12 mouse cellular contexts compared by ENCODE assay signal in the genomic region with DNA sequence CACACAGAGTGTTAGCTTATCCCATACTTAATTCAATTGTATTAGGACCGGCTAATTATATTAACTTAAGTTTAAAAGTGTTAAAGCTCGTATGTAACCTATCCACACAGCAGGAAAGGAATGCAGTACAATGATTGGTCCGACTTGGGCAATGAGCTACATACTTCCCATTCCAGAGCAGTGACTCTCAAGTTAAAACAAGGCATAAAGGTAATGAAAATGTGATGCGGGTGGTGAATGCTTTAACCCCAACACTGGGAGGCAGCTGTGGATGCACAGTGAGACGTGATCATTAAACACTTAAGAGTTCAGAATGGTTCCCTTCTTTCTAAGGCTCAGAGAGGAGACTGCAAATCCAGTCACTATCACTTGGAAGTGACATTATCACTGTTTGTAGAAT. TPM values are rescaled to one million over a fixed set of nuclear protein-coding genes. Genes with fewer than 3 reads are reported as not detected.
DNase-seq lines count a peak whose midpoint lies in the region; ATAC-seq and TF ChIP-seq lines count a peak whose summit lies in the region.
"Had no signal": no experiment of that assay in that cellular context is flagged by ENCODE, and none has a peak within 500 bp of the region (broad histone marks: within the 10 kb centered on the region; RNA-seq: fewer than 3 reads in every experiment).

No protein-coding gene starts in this region.

- peak overlapping the region; percentile 23 for H3K4me2 ChIP-seq in lung, embryonic 14.5 days
- peak overlapping the region; percentile 9; the same call in 1 of the 2 replicates for H3K4me2 ChIP-seq in limb, embryonic 14.5 days (replicated peaks; ENCODE audit: low read depth, low read length, severe bottlenecking)

- peak overlapping the region; percentile 100 for H3K27ac ChIP-seq in gastrocnemius, adult 2 months
- peak overlapping the region; percentile 30; the same call in 1 of the 2 replicates for H3K27ac ChIP-seq in lung, embryonic 14.5 days (ENCODE audit: low read depth)
- peak overlapping the region; percentile 85 for H3K27ac ChIP-seq in embryonic fibroblast, embryonic 13.5 days (ENCODE audit: insufficient read depth, low read length)
- no peak overlapping the region for H3K27ac ChIP-seq in limb, embryonic 14.5 days (replicated peaks; ENCODE audit: low read depth, low read length)
- H3K27ac ChIP-seq: limb, embryonic 15.5 days had no signal

- no peak for ATAC-seq in lung, embryonic 14.5 days (ENCODE audit: insufficient read depth)
- no peak for ATAC-seq in limb, embryonic 14.5 days (ENCODE audit: low FRiP score, low read depth)
- ATAC-seq in erythroid progenitor cell, adult 5-6 weeks (replicated peaks; ENCODE audit: low FRiP score, poor library complexity, severe bottlenecking), result no peak
- ATAC-seq: inflammation-experienced regulatory T-cells, adult 6 months had no signal

- WGBS in lung, embryonic 14.5 days, result 49% methylated on average over 5 of the region's 5 CpGs
- 25% methylated on average over 5 of the region's 5 CpGs for WGBS in limb, embryonic 14.5 days

- no peaks in the 10 kb centered on the region for H3K9me3 ChIP-seq in lung, embryonic 14.5 days (ENCODE audit: low read depth, low read length)
- H3K9me3 ChIP-seq in limb, embryonic 14.5 days (ENCODE audit: control insufficient read depth, low read length), result no peaks in the 10 kb centered on the region
- H3K9me3 ChIP-seq: limb, embryonic 15.5 days had no signal

- intact Hi-C loops in gastrocnemius, adult 2 months (cut with DNase I), result no loop called here

- 0 out of 2 replicates have a peak, but pooled peaks have one; percentile 37 for TF ChIP-seq POLR2A in embryonic fibroblast, embryonic 13.5 days (IDR thresholded peaks at IDR 0.05; ENCODE audit: low read depth, low read length)
- no peak for TF ChIP-seq POLR2A in limb, embryonic 14.5 days (IDR thresholded peaks at IDR 0.05; ENCODE audit: borderline replicate concordance, extremely low read depth, insufficient read depth, insufficient read length)

- H3K4me3 ChIP-seq in gastrocnemius, adult 2 months, result peak overlapping the region; percentile 73
- H3K4me3 ChIP-seq in lung, embryonic 14.5 days (ENCODE audit: low read depth, low read length), result no peak overlapping the region
- H3K4me3 ChIP-seq in embryonic fibroblast, embryonic 13.5 days (ENCODE audit: insufficient read depth, low read length), result peak overlapping the region; percentile 79
- no peak overlapping the region for H3K4me3 ChIP-seq in limb, embryonic 14.5 days (replicated peaks; ENCODE audit: low read length)
- H3K4me3 ChIP-seq: erythroblast, embryonic 14.5 days had no signal

- H3K36me3 ChIP-seq in lung, embryonic 14.5 days (ENCODE audit: insufficient read depth), result peaks cover 29% of the 10 kb centered on the region
- H3K36me3 ChIP-seq in limb, embryonic 14.5 days (ENCODE audit: control insufficient read depth, insufficient read depth, low read length), result peaks cover 26% of the 10 kb centered on the region

- DNase-seq in gastrocnemius, adult 2 months, result peak; percentile 13
- DNase-seq in gastrocnemius, postnatal 4 days (ENCODE audit: low spot score in 2 of 2), result no peak
- DNase-seq in lung, embryonic 14.5 days, result peak; percentile 39
- DNase-seq in lung, postnatal 14 days, result no peak
- DNase-seq in limb, embryonic 14.5 days (ENCODE audit: low spot score), result no peak
- no peak for DNase-seq in embryo, embryonic 10 days (ENCODE audit: low spot score)
- DNase-seq: adrenal gland, postnatal 14 days had no signal

- no peaks in the 10 kb centered on the region for H3K27me3 ChIP-seq in lung, embryonic 14.5 days (ENCODE audit: insufficient read depth, low read length)
- no peaks in the 10 kb centered on the region for H3K27me3 ChIP-seq in limb, embryonic 14.5 days (ENCODE audit: control insufficient read depth, insufficient read depth, low read length)
- H3K27me3 ChIP-seq: limb, embryonic 15.5 days had no signal

- H3K9ac ChIP-seq in lung, embryonic 14.5 days, result no peak overlapping the region
- H3K9ac ChIP-seq in limb, embryonic 14.5 days (ENCODE audit: low read depth, low read length, severe bottlenecking), result no peak overlapping the region
- H3K9ac ChIP-seq: limb, embryonic 15.5 days had no signal

- TF ChIP-seq CTCF in gastrocnemius, adult 2 months (IDR thresholded peaks at IDR 0.05), result no peak
- TF ChIP-seq CTCF in lung, embryonic 14.5 days (IDR thresholded peaks at IDR 0.05; ENCODE audit: low read depth), result no peak
- TF ChIP-seq CTCF in embryonic fibroblast, embryonic 13.5 days (IDR thresholded peaks at IDR 0.05; ENCODE audit: borderline replicate concordance, insufficient read depth, low read length), result no peak

- H3K4me1 ChIP-seq in lung, embryonic 14.5 days (ENCODE audit: insufficient read depth), result peaks cover 20% of the 10 kb centered on the region
- peaks cover 26% of the 10 kb centered on the region for H3K4me1 ChIP-seq in embryonic fibroblast, embryonic 13.5 days (ENCODE audit: control insufficient read depth, insufficient read depth, low read length)
- peaks cover 28% of the 10 kb centered on the region for H3K4me1 ChIP-seq in limb, embryonic 14.5 days (ENCODE audit: control insufficient read depth, insufficient read depth, low read length)

RNA-seq across cellular contexts. Expression of a gene that starts 3.2 kb away (rescaled TPM):
- 1,000 to 10,000 TPM; 1,223 to 1,379 TPM for total RNA-seq in gastrocnemius, adult 2 months (2021)
- 100 to 1,000 TPM; 917 to 927 TPM for total RNA-seq in gastrocnemius, postnatal 4 days (2021)
- polyA plus RNA-seq in lung, embryonic 14.5 days (2014; fragmentation: Nextera tagmentation; extraction: Ambion mirVana), result 5.7 and 7.6 TPM in 2 replicates
- 8.7 and 20.3 TPM in 2 replicates for polyA plus RNA-seq in embryonic fibroblast, embryonic 13.5 days (2011; ENCODE audit: insufficient read length, low read depth, missing spikeins)
- 20.8 and 29.6 TPM in 2 replicates for polyA plus RNA-seq in limb, embryonic 14.5 days (2012; rRNA removed)
- polyA plus RNA-seq in limb, embryonic 14.5 days (2014; fragmentation: Nextera tagmentation; extraction: Ambion mirVana), result 22.6 and 33.2 TPM in 2 replicates
- total RNA-seq in erythroid progenitor cell, adult 5-6 weeks (2015; ENCODE audit: low replicate concordance), result 0.42 TPM in 1 of 2 replicates, not detected in the other
- 2.1 TPM in 1 of 2 replicates, not detected in the other for total RNA-seq in erythroid progenitor cell, adult 5-6 weeks (2017; ENCODE audit: low replicate concordance)
- polyA plus RNA-seq: erythroblast, embryonic 14.5 days had no signal

RNA-seq across cellular contexts. Expression of a gene that starts 3.5 kb away (rescaled TPM):
- 100 to 1,000 TPM; 301 to 553 TPM for total RNA-seq in gastrocnemius, adult 2 months (2021)
- 100 to 1,000 TPM; 712 to 757 TPM for total RNA-seq in gastrocnemius, postnatal 4 days (2021)
- polyA plus RNA-seq in lung, embryonic 14.5 days (2014; fragmentation: Nextera tagmentation; extraction: Ambion mirVana), result 637 and 655 TPM in 2 replicates
- 1,052 and 1,239 TPM in 2 replicates for polyA plus RNA-seq in embryonic fibroblast, embryonic 13.5 days (2011; ENCODE audit: insufficient read length, low read depth, missing spikeins)
- polyA plus RNA-seq in limb, embryonic 14.5 days (2012; rRNA removed), result 361 and 386 TPM in 2 replicates
- polyA plus RNA-seq in limb, embryonic 14.5 days (2014; fragmentation: Nextera tagmentation; extraction: Ambion mirVana), result 718 and 721 TPM in 2 replicates
- total RNA-seq in erythroid progenitor cell, adult 5-6 weeks (2015; ENCODE audit: low replicate concordance), result 108 and 111 TPM in 2 replicates
- 28.0 and 45.2 TPM in 2 replicates for total RNA-seq in erythroid progenitor cell, adult 5-6 weeks (2017; ENCODE audit: low replicate concordance)

Comparison
In these comparisons a context has a peak if more than half of its experiments do, and no peak if none do; other contexts are left out.
1. DNase-seq: peak in gastrocnemius, adult 2 months (single experiment) and lung, embryonic 14.5 days (single experiment); none in gastrocnemius, postnatal 4 days (0 of 2), lung, postnatal 14 days (single experiment), limb, embryonic 14.5 days (single experiment) and embryo, embryonic 10 days (single experiment).
2. H3K4me3 ChIP-seq: peak in gastrocnemius, adult 2 months (single experiment) and embryonic fibroblast, embryonic 13.5 days (single experiment); none in lung, embryonic 14.5 days (single experiment) and limb, embryonic 14.5 days (single experiment).
3. RNA of a gene that starts 3.2 kb away (total RNA-seq): 1,223 to 1,379 TPM in gastrocnemius, adult 2 months and 917 to 927 TPM in gastrocnemius, postnatal 4 days; 0.42 to 2.1 TPM in erythroid progenitor cell, adult 5-6 weeks; every median in the first group is over 100 times any median in the second.